Mouse (Mus musculus) MEL (cell line): ENCODE measurements at regions not wholly inside any gene's neighbourhood (a gene's known extent, or its start where the extent isn't known, plus 50 kb on each side); places are given as distances from the start of the nearest gene placed in this dataset.
A peak's percentile ranks its signal among the peaks of the same experiment; 100 is the strongest.

ENCODE experiments used
- DNase-seq: peaks from one replicate; pipeline ENCODE4 v3.0.0; 2011; ENCODE audit warnings: low read depth, low spot score
- H3K27ac ChIP-seq: 2 replicates; pipeline ENCODE4 v1.5.1; 2012; ENCODE audit warnings: low read depth, mild to moderate bottlenecking, control low read depth, low read length, moderate library complexity; ENCODE audit not compliant: control insufficient read depth
- H3K27me3 ChIP-seq, 2 experiments: fragments of 150-350 bp in 1 of 2; sonication (generic) in 1 of 2; 2 replicates each; pipeline ENCODE4 v1.6.1; 2012; ENCODE audit warnings: low read length in 2 of 2, mild to moderate bottlenecking in 2 of 2, improper control_type of control experiment in 1 of 2, moderate library complexity in 1 of 2; ENCODE audit not compliant: insufficient read depth in 2 of 2, control insufficient read depth in 1 of 2
- H3K36me3 ChIP-seq, 2 experiments: 2 replicates each; pipeline ENCODE4 v1.6.1; 2012 to 2014; ENCODE audit warnings: low read length in 2 of 2, improper control_type of control experiment in 1 of 2, inconsistent platforms in 1 of 2, mild to moderate bottlenecking in 1 of 2; ENCODE audit not compliant: insufficient read depth in 2 of 2, control insufficient read depth in 1 of 2
- H3K4me1 ChIP-seq, 2 experiments: fragments of 150-350 bp in 1 of 2; sonication (generic) in 1 of 2; 2 replicates each; pipeline ENCODE4 v1.6.1; 2012; ENCODE audit warnings: low read length in 2 of 2, improper control_type of control experiment in 1 of 2, mild to moderate bottlenecking in 1 of 2; ENCODE audit not compliant: insufficient read depth in 2 of 2, control insufficient read depth in 1 of 2
- H3K4me3 ChIP-seq, 2 experiments: fragments of 150-350 bp in 1 of 2; sonication (generic) in 1 of 2; 2 replicates each; pipeline ENCODE4 v1.5.1; 2012; ENCODE audit warnings: low read depth in 2 of 2, low read length in 2 of 2, mild to moderate bottlenecking in 2 of 2, moderate library complexity in 2 of 2, control low read depth in 1 of 2, improper control_type of control experiment in 1 of 2; ENCODE audit not compliant: control insufficient read depth in 1 of 2, insufficient read depth in 1 of 2
- H3K79me2 ChIP-seq: 2 replicates; pipeline ENCODE4 v1.6.1; 2012; ENCODE audit warnings: mild to moderate bottlenecking, low read length, moderate library complexity; ENCODE audit not compliant: control insufficient read depth, poor library complexity, insufficient read depth
- H3K9ac ChIP-seq: 2 replicates; pipeline ENCODE4 v1.6.1; 2012; ENCODE audit warnings: low read depth, mild to moderate bottlenecking, control low read depth, low read length, moderate library complexity; ENCODE audit not compliant: control insufficient read depth, poor library complexity, severe bottlenecking
- H3K9me3 ChIP-seq: fragments of 150-350 bp; sonication (generic); replicated peaks from 2 replicates; pipeline ENCODE4 v1.6.1; 2012; ENCODE audit warnings: mild to moderate bottlenecking, low read length, improper control_type of control experiment, moderate library complexity; ENCODE audit not compliant: insufficient read depth
- CHD2 ChIP-seq: IDR thresholded peaks from 2 replicates; pipeline ENCODE4 v1.6.1; 2011; ENCODE audit warnings: low read length, improper control_type of control experiment
- CTCF ChIP-seq, 3 experiments: IDR thresholded peaks in 2 of 3; conservative IDR thresholded peaks in 1 of 3; 2 replicates each; pipeline ENCODE4 v1.5.1; 2011 to 2012; ENCODE audit warnings: low read length in 3 of 3, low read depth in 2 of 3, mild to moderate bottlenecking in 2 of 3, improper control_type of control experiment in 1 of 3, inconsistent platforms in 1 of 3, mixed read lengths in 1 of 3, moderate library complexity in 1 of 3; ENCODE audit not compliant: control insufficient read depth in 1 of 3, insufficient read depth in 1 of 3, poor library complexity in 1 of 3, severe bottlenecking in 1 of 3
- E2F4 ChIP-seq: IDR thresholded peaks from 2 replicates; pipeline ENCODE4 v1.6.1; 2011; ENCODE audit warnings: low read depth, low read length, improper control_type of control experiment, borderline replicate concordance
- ETS1 ChIP-seq: IDR thresholded peaks from 2 replicates; pipeline ENCODE4 v1.6.1; 2012; ENCODE audit warnings: low read depth, mild to moderate bottlenecking, inconsistent platforms, low read length, improper control_type of control experiment, moderate library complexity
- GATA1 ChIP-seq: IDR thresholded peaks from 2 replicates; pipeline ENCODE4 v1.6.1; 2011; ENCODE audit warnings: low read depth, low read length, improper control_type of control experiment
- MAFK ChIP-seq: IDR thresholded peaks from 2 replicates; pipeline ENCODE4 v1.6.1; 2011; ENCODE audit warnings: low read depth, mild to moderate bottlenecking, low read length, improper control_type of control experiment, borderline replicate concordance
- MAX ChIP-seq: IDR thresholded peaks from 2 replicates; pipeline ENCODE4 v1.6.1; 2011; ENCODE audit warnings: low read length, improper control_type of control experiment
- MXI1 ChIP-seq: IDR thresholded peaks from 2 replicates; pipeline ENCODE4 v1.6.1; 2011; ENCODE audit warnings: mild to moderate bottlenecking, low read depth, low read length, improper control_type of control experiment
- MYB ChIP-seq: IDR thresholded peaks from 2 replicates; pipeline ENCODE4 v1.6.1; 2011; ENCODE audit warnings: mild to moderate bottlenecking, low read depth, low read length, improper control_type of control experiment
- NELFE ChIP-seq: IDR thresholded peaks from 2 replicates; pipeline ENCODE4 v1.6.1; 2011; ENCODE audit warnings: low read depth, low read length, improper control_type of control experiment
- POLR2A ChIP-seq, 2 experiments: IDR thresholded peaks; 2 replicates each; pipeline ENCODE4 v1.6.1; 2011 to 2012; ENCODE audit warnings: low read length in 2 of 2, mild to moderate bottlenecking in 2 of 2, control low read depth in 1 of 2, improper control_type of control experiment in 1 of 2, low read depth in 1 of 2, moderate library complexity in 1 of 2; ENCODE audit not compliant: control insufficient read depth in 1 of 2, insufficient read depth in 1 of 2, poor library complexity in 1 of 2
- POLR2AphosphoS5 ChIP-seq: IDR thresholded peaks from 2 replicates; pipeline ENCODE4 v1.6.1; 2012; ENCODE audit warnings: low read depth, borderline replicate concordance, mild to moderate bottlenecking, inconsistent platforms, low read length, moderate library complexity, mixed read lengths
- RAD21 ChIP-seq: IDR thresholded peaks from 2 replicates; pipeline ENCODE4 v1.6.1; 2011; ENCODE audit warnings: mild to moderate bottlenecking, low read depth, low read length, improper control_type of control experiment
- SMC3 ChIP-seq: IDR thresholded peaks from 2 replicates; pipeline ENCODE4 v1.6.1; 2011; ENCODE audit warnings: low read depth, low read length, improper control_type of control experiment
- TBP ChIP-seq: IDR thresholded peaks from 2 replicates; pipeline ENCODE4 v1.8.0; 2011; ENCODE audit warnings: low read depth, low read length, improper control_type of control experiment
- ZC3H11A ChIP-seq: IDR thresholded peaks from 2 replicates; pipeline ENCODE4 v1.6.1; 2012; ENCODE audit warnings: low read depth, mild to moderate bottlenecking, inconsistent platforms, low read length, improper control_type of control experiment
- ZKSCAN1 ChIP-seq: IDR thresholded peaks from 2 replicates; pipeline ENCODE4 v1.6.1; 2012; ENCODE audit warnings: low read depth, mild to moderate bottlenecking, inconsistent platforms, low read length, improper control_type of control experiment, moderate library complexity
- ZNF384 ChIP-seq: IDR thresholded peaks from 2 replicates; pipeline ENCODE4 v1.6.1; 2012; ENCODE audit warnings: low read depth, mild to moderate bottlenecking, inconsistent platforms, low read length, improper control_type of control experiment

DNA sequence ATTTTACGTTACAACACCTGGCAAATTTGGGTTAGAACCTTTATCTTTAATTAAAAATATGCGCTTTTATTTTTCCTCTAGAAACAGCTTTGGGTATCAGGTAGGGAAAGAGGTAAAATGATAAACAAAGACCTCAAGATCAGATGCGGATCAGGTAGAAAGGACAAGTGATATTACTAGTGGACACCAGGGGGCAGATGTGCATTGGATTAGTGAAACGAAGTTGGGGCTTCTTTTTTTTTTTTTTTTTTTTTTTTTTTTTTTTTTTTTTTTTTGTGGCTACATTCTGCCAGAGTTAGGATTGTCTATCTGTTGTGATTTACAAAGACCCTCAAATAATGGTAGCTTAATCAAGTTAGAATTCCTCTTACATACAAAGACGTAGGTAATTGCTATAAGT lies 153.8 kb downstream of the Cd109 start:
- no peaks in the 10 kb centered on the region for H3K36me3 ChIP-seq
- H3K4me3 ChIP-seq, result no peak overlapping the region
- H3K4me1 ChIP-seq, result no peaks in the 10 kb centered on the region
- H3K27ac ChIP-seq, result no peak overlapping the region
- H3K9ac ChIP-seq, result no peak overlapping the region
- TF ChIP-seq POLR2A (IDR thresholded peaks at IDR 0.05; ENCODE audit: control insufficient read depth in 1 of 2, insufficient read depth in 1 of 2, low read depth in 1 of 2, low read length in 2 of 2, poor library complexity in 1 of 2) (no peak), CHD2 (no peak), ZKSCAN1 (no peak; the same call in 1 of the 2 replicates), RAD21 (peak; percentile 58), CTCF (IDR thresholded peaks at IDR 0.05 in 2 of 3, conservative IDR thresholded peaks at IDR 0.05 in 1 of 3; ENCODE audit: control insufficient read depth in 1 of 3, insufficient read depth in 1 of 3, low read depth in 2 of 3, low read length in 3 of 3, poor library complexity in 1 of 3, severe bottlenecking in 1 of 3) (peak; percentile 13 to 54 (median 21); a peak in 3 of 6 replicates), ZNF384 (peak; percentile 97), ZC3H11A (peak; percentile 25; the same call in 1 of the 2 replicates), ETS1 (no peak), SMC3 (peak; percentile 69)
- H3K9me3 ChIP-seq, result no peaks in the 10 kb centered on the region
- H3K27me3 ChIP-seq, result no peaks in the 10 kb centered on the region; a peak in 1 of 4 replicates
- H3K79me2 ChIP-seq, result no peaks in the 10 kb centered on the region
- peak; percentile 40 for DNase-seq

DNA sequence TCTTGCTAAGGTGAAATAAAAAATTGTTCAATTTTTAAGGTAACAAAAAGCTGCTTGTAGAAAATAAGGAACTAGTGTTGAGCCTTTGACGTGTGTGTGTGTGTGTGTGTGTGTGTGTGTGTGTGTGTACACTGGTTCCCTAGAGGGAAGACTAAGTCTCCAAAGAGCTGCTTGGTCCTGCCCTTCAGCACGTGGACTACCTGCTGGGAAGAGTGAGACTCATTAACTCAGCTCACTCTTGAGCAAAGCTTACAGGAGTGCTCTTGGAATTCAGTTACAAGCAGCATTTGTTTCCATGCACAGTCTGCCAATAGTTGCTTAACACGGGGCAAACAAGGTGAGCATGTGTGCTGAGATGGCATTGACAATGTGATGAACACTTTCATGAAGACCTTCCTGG lies 158.6 kb downstream of the Cd109 start:
- H3K36me3 ChIP-seq, result no peaks in the 10 kb centered on the region
- H3K4me1 ChIP-seq, result no peaks in the 10 kb centered on the region
- H3K27me3 ChIP-seq, result 0 out of 4 replicates have a peak, but pooled peaks cover 0 to 2% of the 10 kb centered on the region in 2 experiments
- no peak for DNase-seq
- H3K9ac ChIP-seq, result no peak overlapping the region
- no peak for TF ChIP-seq E2F4
- TF ChIP-seq MAX, result no peak
- TF ChIP-seq MYB, result no peak
- TF ChIP-seq MAFK, result no peak
- TF ChIP-seq ZC3H11A, result no peak
- TF ChIP-seq MXI1, result no peak
- TF ChIP-seq NELFE, result no peak
- no peak for TF ChIP-seq CTCF (IDR thresholded peaks at IDR 0.05 in 2 of 3, conservative IDR thresholded peaks at IDR 0.05 in 1 of 3; ENCODE audit: control insufficient read depth in 1 of 3, insufficient read depth in 1 of 3, low read depth in 2 of 3, low read length in 3 of 3, poor library complexity in 1 of 3, severe bottlenecking in 1 of 3)
- TF ChIP-seq GATA1, result no peak
- no peak for TF ChIP-seq TBP
- no peak for TF ChIP-seq ZNF384
- no peak for TF ChIP-seq CHD2
- no peak for TF ChIP-seq POLR2AphosphoS5
- no peaks in the 10 kb centered on the region for H3K79me2 ChIP-seq
- H3K4me3 ChIP-seq, result no peak overlapping the region
- H3K9me3 ChIP-seq, result no peaks in the 10 kb centered on the region
- H3K27ac ChIP-seq, result no peak overlapping the region
